Mouse (Mus musculus): Measurements from ENCODE around the gene Slc25a3.
A peak's percentile ranks its signal among the peaks of the same experiment; 100 is the strongest.

Gene Slc25a3

GRCm38 (mm10) chr10:91123828-91124822 lies at the start of gene Slc25a3:
Gene Slc25a3, minus strand, starts transcription at chr10:91124059.
- DNase-seq (ENCODE audit: low read depth), result peak; percentile 96

- DNase-seq (ENCODE audit: low read depth), result no peak
Observed at GRCm38 (mm10) chr10:91172329-91173100, 48.7 kb upstream of the Slc25a3 start.

GRCm38 (mm10) chr10:91171455-91172328 lies 47.8 kb upstream of the Slc25a3 start:
- DNase-seq (ENCODE audit: low read depth), result peak; percentile 89

- no peak for DNase-seq (ENCODE audit: low read depth)
Observed at GRCm38 (mm10) chr10:91171041-91171440, 47.2 kb upstream of the Slc25a3 start.

- DNase-seq (ENCODE audit: low read depth), result peak; percentile 79
Observed at GRCm38 (mm10) chr10:91170143-91170941, 46.5 kb upstream of the Slc25a3 start.

- DNase-seq (ENCODE audit: low read depth), result no peak
Observed at GRCm38 (mm10) chr10:91169414-91170065, 45.7 kb upstream of the Slc25a3 start.

- DNase-seq (ENCODE audit: low read depth), result no peak
Observed at GRCm38 (mm10) chr10:91167352-91167751, 43.5 kb upstream of the Slc25a3 start.

GRCm38 (mm10) chr10:91166890-91167289 lies 43.0 kb upstream of the Slc25a3 start:
- peak; percentile 77 for DNase-seq (ENCODE audit: low read depth)

- no peak for DNase-seq (ENCODE audit: low read depth)
Observed at GRCm38 (mm10) chr10:91165850-91166249, 42.0 kb upstream of the Slc25a3 start.

GRCm38 (mm10) chr10:91164491-91164890 lies 40.6 kb upstream of the Slc25a3 start:
- DNase-seq (ENCODE audit: low read depth), result no peak

GRCm38 (mm10) chr10:91162511-91163163 lies 38.8 kb upstream of the Slc25a3 start:
- no peak for DNase-seq (ENCODE audit: low read depth)

- DNase-seq (ENCODE audit: low read depth), result peak; percentile 65
Observed at GRCm38 (mm10) chr10:91162077-91162476, 38.2 kb upstream of the Slc25a3 start.

- no peak for DNase-seq (ENCODE audit: low read depth)
Observed at GRCm38 (mm10) chr10:91161006-91161405, 37.1 kb upstream of the Slc25a3 start.

- no peak for DNase-seq (ENCODE audit: low read depth)
Observed at GRCm38 (mm10) chr10:91158442-91158841, 34.6 kb upstream of the Slc25a3 start.

GRCm38 (mm10) chr10:91156338-91156737 lies 32.5 kb upstream of the Slc25a3 start:
- no peak for DNase-seq (ENCODE audit: low read depth)

GRCm38 (mm10) chr10:91153894-91154503 lies 30.1 kb upstream of the Slc25a3 start:
- no peak for DNase-seq (ENCODE audit: low read depth)

GRCm38 (mm10) chr10:91145413-91145812 lies 21.6 kb upstream of the Slc25a3 start:
- DNase-seq (ENCODE audit: low read depth), result no peak

GRCm38 (mm10) chr10:91143313-91144230 lies 19.7 kb upstream of the Slc25a3 start:
- DNase-seq (ENCODE audit: low read depth), result no peak

Measured in c-Kit-positive CD71-positive TER-119-negative erythroid progenitor cells, embryonic 14.5 days (primary cell).